ENCODE assay signal across 17 mouse cellular contexts in the genomic region with DNA sequence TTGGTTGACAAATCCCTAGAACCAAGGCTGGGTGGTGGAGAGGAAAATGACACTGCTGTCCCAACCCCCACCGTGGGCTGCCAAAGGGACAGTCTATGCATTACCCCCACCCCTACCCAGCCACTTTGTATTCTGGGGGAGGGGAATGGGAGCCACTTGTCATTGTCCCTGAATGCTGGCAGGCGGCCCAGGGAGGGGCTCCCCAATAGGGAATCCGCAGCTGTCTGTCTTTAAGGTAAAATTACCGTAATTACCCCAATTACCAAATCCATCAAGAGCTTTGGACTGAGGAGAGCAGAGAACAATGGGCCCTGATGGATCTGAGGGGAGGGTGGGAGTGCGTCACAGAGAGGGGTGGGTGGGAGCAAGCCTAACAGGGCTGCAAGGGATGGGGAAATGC. TPM values are rescaled to one million over a fixed set of nuclear protein-coding genes. Genes with fewer than 3 reads are reported as not detected.
A peak's percentile ranks its signal among the peaks of the same experiment; 100 is the strongest.
DNase-seq lines count a peak whose midpoint lies in the region; ATAC-seq and TF ChIP-seq lines count a peak whose summit lies in the region.
"Had no signal": no experiment of that assay in that cellular context is flagged by ENCODE, and none has a peak within 500 bp of the region (broad histone marks: within the 10 kb centered on the region; RNA-seq: fewer than 3 reads in every experiment).

No protein-coding gene starts in this region.

- H3K9me3 ChIP-seq in midbrain, embryonic 12.5 days = no peaks in the 10 kb centered on the region
- H3K9me3 ChIP-seq in kidney, embryonic 16.5 days (ENCODE audit: low read length) = no peaks in the 10 kb centered on the region
- H3K9me3 ChIP-seq: embryonic facial prominence, embryonic 15.5 days; liver, embryonic 15.5 days had no signal

- 0 out of 2 replicates have a peak overlapping the region, but pooled peaks have one; percentile 58 for H3K4me2 ChIP-seq in midbrain, embryonic 12.5 days (replicated peaks)
- no peak overlapping the region for H3K4me2 ChIP-seq in kidney, embryonic 16.5 days (replicated peaks; ENCODE audit: low read depth, low read length)

- intact Hi-C loops in heart, adult 2 months (cut with DNase I) = no loop called here

- no peaks in the 10 kb centered on the region for H3K36me3 ChIP-seq in midbrain, embryonic 12.5 days
- H3K36me3 ChIP-seq in kidney, embryonic 16.5 days (ENCODE audit: insufficient read depth, low read length) = no peaks in the 10 kb centered on the region
- H3K36me3 ChIP-seq in heart, adult 2 months (ENCODE audit: control insufficient read depth, insufficient read depth, low read length) = no peaks in the 10 kb centered on the region
- H3K36me3 ChIP-seq: embryonic facial prominence, embryonic 15.5 days; liver, embryonic 15.5 days had no signal

- TF ChIP-seq EP300 in heart, adult 2 months (IDR thresholded peaks at IDR 0.05; ENCODE audit: insufficient read depth, low read depth, low read length) = no peak

- no peak for TF ChIP-seq POLR2A in heart, adult 2 months (IDR thresholded peaks at IDR 0.05; ENCODE audit: insufficient read depth, low read depth, low read length)

- 8% methylated on average over 5 of the region's 5 CpGs for WGBS in midbrain, embryonic 12.5 days
- WGBS in kidney, embryonic 16.5 days = 9% methylated on average over 5 of the region's 5 CpGs
- WGBS in heart, adult 2 months = 14% methylated on average over 5 of the region's 5 CpGs

- peaks cover 43% of the 10 kb centered on the region for H3K27me3 ChIP-seq in midbrain, embryonic 12.5 days
- peaks cover 34% of the 10 kb centered on the region for H3K27me3 ChIP-seq in kidney, embryonic 16.5 days (ENCODE audit: insufficient read depth, low read length)
- H3K27me3 ChIP-seq in heart, adult 2 months (ENCODE audit: control insufficient read depth, insufficient read depth, low read length) = peaks cover 7% of the 10 kb centered on the region

- H3K27ac ChIP-seq in midbrain, embryonic 12.5 days (replicated peaks) = peak overlapping the region; percentile 52; the same call in 1 of the 2 replicates
- no peak overlapping the region for H3K27ac ChIP-seq in kidney, embryonic 16.5 days (ENCODE audit: low read length)
- no peak overlapping the region for H3K27ac ChIP-seq in heart, adult 2 months
- H3K27ac ChIP-seq: embryonic facial prominence, embryonic 15.5 days; gastrocnemius, adult 2 months; liver, embryonic 15.5 days; macrophage had no signal

- DNase-seq in frontal cortex, postnatal 10 days (ENCODE audit: low spot score in 2 of 2) = peak; percentile 63 to 74
- peak; percentile 68 for DNase-seq in right cerebral cortex, postnatal 4 days
- no peak for DNase-seq in right cerebral cortex, adult 18-20 months
- DNase-seq in gastrocnemius, postnatal 10 days = no peak
- no peak for DNase-seq in heart, adult 2 months

- peaks cover 48% of the 10 kb centered on the region for H3K4me1 ChIP-seq in midbrain, embryonic 12.5 days
- H3K4me1 ChIP-seq in kidney, embryonic 16.5 days (ENCODE audit: insufficient read depth, low read length) = peaks cover 10% of the 10 kb centered on the region
- H3K4me1 ChIP-seq in heart, adult 2 months (ENCODE audit: control insufficient read depth, insufficient read depth, low read length) = no peaks in the 10 kb centered on the region

- no peak for ATAC-seq in frontal cortex, adult (ENCODE audit: low TSS enrichment)
- peak; percentile 50 for ATAC-seq in midbrain, embryonic 12.5 days (ENCODE audit: low FRiP score, low read depth)
- no peak for ATAC-seq in kidney, embryonic 16.5 days (ENCODE audit: low FRiP score, low TSS enrichment)

- no peaks in the 10 kb centered on the region for H3K79me2 ChIP-seq in heart, adult 2 months (replicated peaks; ENCODE audit: control insufficient read depth, insufficient read depth, low read length)

- H3K4me3 ChIP-seq in midbrain, embryonic 12.5 days = no peak overlapping the region
- no peak overlapping the region for H3K4me3 ChIP-seq in kidney, embryonic 16.5 days (ENCODE audit: low read length)
- H3K4me3 ChIP-seq in heart, adult 2 months = no peak overlapping the region
- H3K4me3 ChIP-seq: liver, embryonic 15.5 days had no signal

- TF ChIP-seq CTCF in heart, adult 2 months (IDR thresholded peaks at IDR 0.05) = no peak

- no peak overlapping the region for H3K9ac ChIP-seq in midbrain, embryonic 12.5 days (replicated peaks)
- no peak overlapping the region for H3K9ac ChIP-seq in kidney, embryonic 16.5 days (replicated peaks; ENCODE audit: low read length)
- H3K9ac ChIP-seq in heart, adult 2 months (ENCODE audit: low read depth, low read length) = no peak overlapping the region
- H3K9ac ChIP-seq: embryonic facial prominence, embryonic 15.5 days; liver, embryonic 15.5 days had no signal

RNA-seq across cellular contexts. Expression of a gene that starts 44.2 kb away (rescaled TPM):
- polyA plus RNA-seq in midbrain, embryonic 12.5 days (2016; fragmentation: Nextera tagmentation; extraction: Ambion mirVana) = 0.46 and 0.51 TPM in 2 replicates
- total RNA-seq in gastrocnemius, postnatal 10 days (2021) = not detected
- 0.25 and 0.49 TPM in 2 replicates for polyA plus RNA-seq in kidney, embryonic 16.5 days (2015; fragmentation: Nextera tagmentation; extraction: Ambion mirVana)
- not detected for total RNA-seq in heart, adult 2 months (2021)
- 0.06 TPM in 1 of 2 replicates, not detected in the other for polyA plus RNA-seq in heart, adult 2 months (2012; rRNA removed)
- total RNA-seq: neutrophil, adult 5-6 weeks had no signal
- polyA plus RNA-seq: heart, embryonic 16.5 days; macrophage; spleen, adult 2 months had no signal

RNA-seq across cellular contexts. Expression of a gene that starts 53.8 kb away (rescaled TPM):
- 3.2 and 4.2 TPM in 2 replicates for polyA plus RNA-seq in midbrain, embryonic 12.5 days (2016; fragmentation: Nextera tagmentation; extraction: Ambion mirVana)
- total RNA-seq in gastrocnemius, postnatal 10 days (2021) = under 1 TPM in 1 of 2 experiments, not detected in 1; 0.11 TPM
- 0.12 TPM in 1 of 2 replicates, not detected in the other for polyA plus RNA-seq in kidney, embryonic 16.5 days (2015; fragmentation: Nextera tagmentation; extraction: Ambion mirVana)
- total RNA-seq in heart, adult 2 months (2021) = not detected
- not detected in 2 replicates for polyA plus RNA-seq in heart, adult 2 months (2012; rRNA removed)
- total RNA-seq: gastrocnemius, adult 2 months; neutrophil, adult 5-6 weeks had no signal
- polyA plus RNA-seq: heart, embryonic 16.5 days; liver, embryonic 15.5 days had no signal

RNA-seq across cellular contexts. Expression of a gene that starts 54.3 kb away (rescaled TPM):
- polyA plus RNA-seq in midbrain, embryonic 12.5 days (2016; fragmentation: Nextera tagmentation; extraction: Ambion mirVana) = not detected in 2 replicates
- total RNA-seq in gastrocnemius, postnatal 10 days (2021) = under 1 TPM in 1 of 2 experiments, not detected in 1; 0.75 TPM
- polyA plus RNA-seq in kidney, embryonic 16.5 days (2015; fragmentation: Nextera tagmentation; extraction: Ambion mirVana) = not detected in 2 replicates
- total RNA-seq in heart, adult 2 months (2021) = 1 to 10 TPM; 4.1 to 4.7 TPM
- polyA plus RNA-seq in heart, adult 2 months (2012; rRNA removed) = 15.0 and 21.4 TPM in 2 replicates
- total RNA-seq: ES-E14; left cerebral cortex, postnatal 4 days; neutrophil, adult 5-6 weeks had no signal
- polyA plus RNA-seq: heart, embryonic 16.5 days; liver, embryonic 15.5 days; macrophage had no signal

Comparison
In these comparisons a context has a peak if more than half of its experiments do, and no peak if none do; other contexts are left out.
1. DNase-seq: peak in frontal cortex, postnatal 10 days (2 of 2) and right cerebral cortex, postnatal 4 days (single experiment); none in right cerebral cortex, adult 18-20 months (single experiment), gastrocnemius, postnatal 10 days (single experiment) and heart, adult 2 months (0 of 2).
2. RNA of a gene that starts 54.3 kb away (polyA plus RNA-seq): 15.0 to 21.4 TPM in heart, adult 2 months; not detected in kidney, embryonic 16.5 days and not detected in midbrain, embryonic 12.5 days; every median in the first group is over 10 times any median in the second.